Mouse (Mus musculus) kidney, embryonic 16.5 days (tissue): Measurements from ENCODE around the gene 4921517D22Rik. TPM values are rescaled to one million over a fixed set of nuclear protein-coding genes. Genes with fewer than 3 reads are reported as not detected.
"Not testable (repeated sequence)": the region's sequence is repeated elsewhere in the genome, so short reads cannot be mapped to it uniquely, and the experiment has no call there.

Experiments used
- ATAC-seq: fragments of 200-750 bp; cut with Nextera tagmentation; 2 replicates; pipeline ENCODE4 v1.8.0; 2017; ENCODE audit warnings: moderate TSS enrichment; ENCODE audit not compliant: low FRiP score, low TSS enrichment
- H3K27ac ChIP-seq: fragments of 300-500 bp; sonication (generic); 2 replicates; pipeline ENCODE4 v1.5.1; 2014; ENCODE audit warnings: low read length
- H3K27me3 ChIP-seq: fragments of 300-500 bp; sonication (generic); 2 replicates; pipeline ENCODE4 v1.6.1; 2014; ENCODE audit warnings: low read length, control low read depth, mixed read lengths; ENCODE audit not compliant: insufficient read depth
- H3K36me3 ChIP-seq: fragments of 300-500 bp; sonication (generic); 2 replicates; pipeline ENCODE4 v1.6.1; 2014; ENCODE audit warnings: low read length, control low read depth, mixed read lengths; ENCODE audit not compliant: insufficient read depth
- H3K4me1 ChIP-seq: fragments of 300-500 bp; sonication (generic); 2 replicates; pipeline ENCODE4 v1.6.1; 2014; ENCODE audit warnings: low read length, control low read depth, mixed read lengths; ENCODE audit not compliant: insufficient read depth
- H3K4me2 ChIP-seq: fragments of 300-500 bp; sonication (generic); replicated peaks from 2 replicates; pipeline ENCODE4 v1.6.1; 2014; ENCODE audit warnings: low read depth, low read length
- H3K4me3 ChIP-seq: fragments of 300-500 bp; sonication (generic); 2 replicates; pipeline ENCODE4 v1.5.1; 2014; ENCODE audit warnings: mild to moderate bottlenecking, low read length
- H3K9ac ChIP-seq: fragments of 300-500 bp; sonication (generic); replicated peaks from 2 replicates; pipeline ENCODE4 v1.6.1; 2014; ENCODE audit warnings: low read length
- H3K9me3 ChIP-seq: fragments of 300-500 bp; sonication (generic); 2 replicates; pipeline ENCODE4 v1.6.1; 2016; ENCODE audit warnings: low read length, control low read depth
- WGBS: fragments of 180-500 bp; shearing (Covaris S2); extraction: QIAGEN DNeasy Blood & Tissue Kit; methylation state at CpG from one replicate; pipeline ENCODE4 v1.1.7; 2014; 5-methylcytosine and 5-hydroxymethylcytosine counted together
- polyA plus RNA-seq: library from polyadenylated mRNA; unstranded; fragments of >200 nt; fragmentation: Nextera tagmentation; extraction: Ambion mirVana; gene quantifications from 2 replicates; pipeline ENCODE4 v1.2.1, GENCODE M21; 2015

The 4921517D22Rik gene
- polyA plus RNA-seq: not detected in 2 replicates

- Histone ChIP-seq H3K36me3 (no peaks in the 10 kb centered on the region), H3K4me2 (no peak within 1 kb of the TSS), H3K9me3 (no peaks in the 10 kb centered on the region), H3K4me1 (no peaks in the 10 kb centered on the region), H3K27ac (no peak within 1 kb of the TSS), H3K27me3 (no peaks in the 10 kb centered on the region), H3K9ac (no peak within 1 kb of the TSS), H3K4me3 (no peak within 1 kb of the TSS)
- no peak for ATAC-seq
- 84% methylated on average over 3 of the region's 3 CpGs for WGBS
These were observed at the start of gene 4921517D22Rik for GRCm38 (mm10) chr13:59694008-59694407. 4921517D22Rik (minus strand) TSS chr13:59694108.

- Histone ChIP-seq H3K9ac (no peak overlapping the region), H3K27ac (no peak overlapping the region), H3K4me3 (no peak overlapping the region), H3K27me3 (no peaks in the 10 kb centered on the region), H3K36me3 (no peaks in the 10 kb centered on the region), H3K4me1 (no peaks in the 10 kb centered on the region), H3K4me2 (no peak overlapping the region), H3K9me3 (no peaks in the 10 kb centered on the region)
- no peak for ATAC-seq
- WGBS: 76% methylated on average over 10 of the region's 10 CpGs
These were observed 47.8 kb upstream of the 4921517D22Rik start for GRCm38 (mm10) chr13:59741697-59742096.

- 83% methylated on average over 11 of the region's 11 CpGs for WGBS
- no peak for ATAC-seq
- Histone ChIP-seq H3K27ac (no peak overlapping the region), H3K4me2 (no peak overlapping the region), H3K4me3 (no peak overlapping the region), H3K27me3 (no peaks in the 10 kb centered on the region), H3K36me3 (no peaks in the 10 kb centered on the region), H3K9me3 (no peaks in the 10 kb centered on the region), H3K4me1 (no peaks in the 10 kb centered on the region), H3K9ac (no peak overlapping the region)
These were observed 47.2 kb upstream of the 4921517D22Rik start for GRCm38 (mm10) chr13:59741096-59741495.

- H3K4me1 ChIP-seq: no peaks in the 10 kb centered on the region
- 91% methylated on average over 4 of the region's 4 CpGs for WGBS
- H3K27ac ChIP-seq: no peak overlapping the region
- H3K9ac ChIP-seq: no peak overlapping the region
- H3K9me3 ChIP-seq: no peaks in the 10 kb centered on the region
- H3K36me3 ChIP-seq: no peaks in the 10 kb centered on the region
- H3K27me3 ChIP-seq: no peaks in the 10 kb centered on the region
- ATAC-seq: no peak
- no peak overlapping the region for H3K4me2 ChIP-seq
- H3K4me3 ChIP-seq: no peak overlapping the region
These were observed 45.5 kb upstream of the 4921517D22Rik start for GRCm38 (mm10) chr13:59739397-59739796.

GRCm38 (mm10) chr13:59738455-59738854, 44.5 kb upstream of the 4921517D22Rik start:
- Histone ChIP-seq H3K4me1 (no peaks in the 10 kb centered on the region), H3K9ac (no peak overlapping the region), H3K9me3 (no peaks in the 10 kb centered on the region), H3K36me3 (no peaks in the 10 kb centered on the region), H3K27me3 (no peaks in the 10 kb centered on the region), H3K4me2 (no peak overlapping the region), H3K27ac (no peak overlapping the region), H3K4me3 (no peak overlapping the region)
- WGBS: 88% methylated on average over 2 of the region's 2 CpGs
- ATAC-seq: no peak

GRCm38 (mm10) chr13:59735190-59735589, 41.3 kb upstream of the 4921517D22Rik start:
- Histone ChIP-seq H3K4me1 (no peaks in the 10 kb centered on the region), H3K27ac (no peak overlapping the region), H3K9me3 (no peaks in the 10 kb centered on the region), H3K36me3 (no peaks in the 10 kb centered on the region), H3K9ac (no peak overlapping the region), H3K4me3 (no peak overlapping the region), H3K4me2 (no peak overlapping the region), H3K27me3 (no peaks in the 10 kb centered on the region)
- peak; percentile 67; the same call in 1 of the 2 replicates for ATAC-seq
- WGBS: 29% methylated on average over 3 of the region's 3 CpGs

GRCm38 (mm10) chr13:59734347-59734746, 40.4 kb upstream of the 4921517D22Rik start:
- not testable (repeated sequence) for H3K4me3 ChIP-seq, ATAC-seq, H3K9me3 ChIP-seq, H3K27me3 ChIP-seq, H3K4me1 ChIP-seq, H3K4me2 ChIP-seq, H3K27ac ChIP-seq, H3K36me3 ChIP-seq, H3K9ac ChIP-seq
- 27% methylated on average over 6 of the region's 6 CpGs for WGBS

- no peaks in the 10 kb centered on the region for H3K27me3 ChIP-seq
- no peak overlapping the region for H3K9ac ChIP-seq
- H3K36me3 ChIP-seq: no peaks in the 10 kb centered on the region
- no peak overlapping the region for H3K4me2 ChIP-seq
- no peaks in the 10 kb centered on the region for H3K4me1 ChIP-seq
- 89% methylated on average over 2 of the region's 4 CpGs for WGBS
- H3K27ac ChIP-seq: no peak overlapping the region
- no peak overlapping the region for H3K4me3 ChIP-seq
- no peaks in the 10 kb centered on the region for H3K9me3 ChIP-seq
- ATAC-seq: no peak
These were observed 40.0 kb upstream of the 4921517D22Rik start for GRCm38 (mm10) chr13:59733936-59734335.

GRCm38 (mm10) chr13:59731652-59732051, 37.7 kb upstream of the 4921517D22Rik start, which contains the start of gene Spata31d1d:
Spata31d1d (minus strand) TSS chr13:59731752.
- ATAC-seq: no peak
- no peaks in the 10 kb centered on the region for H3K9me3 ChIP-seq
- H3K4me1 ChIP-seq: no peaks in the 10 kb centered on the region
- no peak within 1 kb of the TSS for H3K9ac ChIP-seq
- H3K4me2 ChIP-seq: no peak within 1 kb of the TSS
- H3K36me3 ChIP-seq: no peaks in the 10 kb centered on the region
- 42% methylated on average over 7 of the region's 7 CpGs for WGBS
- H3K27me3 ChIP-seq: no peaks in the 10 kb centered on the region
- no peak within 1 kb of the TSS for H3K4me3 ChIP-seq
- H3K27ac ChIP-seq: no peak within 1 kb of the TSS

GRCm38 (mm10) chr13:59728378-59729093, 34.6 kb upstream of the 4921517D22Rik start:
- WGBS: 30% methylated on average over 7 of the region's 7 CpGs
- Histone ChIP-seq H3K9ac (no peak overlapping the region; the same call in 1 of the 2 replicates), H3K4me3 (no peak overlapping the region), H3K36me3 (no peaks in the 10 kb centered on the region), H3K4me2 (no peak overlapping the region), H3K27ac (no peak overlapping the region), H3K27me3 (no peaks in the 10 kb centered on the region), H3K4me1 (0 out of 2 replicates have a peak, but pooled peaks cover 5% of the 10 kb centered on the region), H3K9me3 (no peaks in the 10 kb centered on the region)
- ATAC-seq: peak; percentile 87
